Mouse (Mus musculus): ENCODE measurements around the gene Slc30a10. TPM values are rescaled to one million over a fixed set of nuclear protein-coding genes. Genes with fewer than 3 reads are reported as not detected.

Gene Slc30a10
- polyA plus RNA-seq, 1 experiment from 2014 or later = 0.24 TPM

DNA sequence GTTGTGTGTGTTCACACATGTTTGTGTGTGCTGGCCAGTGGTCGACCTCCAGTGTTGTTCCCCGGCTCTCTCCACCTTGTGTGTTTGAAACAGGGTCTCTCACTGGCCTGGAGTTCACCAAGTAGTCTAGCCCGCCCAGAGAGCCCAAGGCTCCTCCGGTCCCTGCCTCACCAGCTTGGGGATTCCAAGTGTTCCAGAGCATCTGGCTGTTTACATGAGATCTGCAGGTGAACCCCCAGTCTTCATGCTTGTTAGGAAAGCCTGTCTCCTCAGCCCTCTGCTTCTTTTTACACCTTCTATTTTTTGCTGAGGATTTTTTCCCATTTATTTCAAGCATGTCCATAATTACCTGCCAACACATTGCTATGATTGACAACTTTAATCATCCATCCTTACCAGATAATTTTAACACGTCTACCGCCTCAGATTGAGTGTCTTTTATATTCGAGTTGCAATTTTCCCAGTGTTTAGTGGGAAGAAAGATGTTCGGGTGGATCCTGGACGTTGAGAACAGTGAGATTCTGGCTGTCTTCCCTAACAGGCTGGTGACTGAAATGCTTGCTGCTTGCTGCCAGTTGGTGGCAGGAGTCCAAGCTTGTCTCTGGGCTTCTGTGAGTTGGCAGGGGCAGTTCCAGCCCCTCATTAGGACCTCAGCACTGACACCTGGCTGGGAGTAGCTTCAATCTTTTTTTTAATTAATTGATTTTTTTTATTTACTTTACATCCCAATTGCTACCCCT is 15.6 kb upstream of the Slc30a10 start:
- Histone ChIP-seq H3K9me3 (no peaks in the 10 kb centered on the region), H3K4me3 (no peak overlapping the region), H3K27ac (replicated peaks) (no peak overlapping the region), H3K27me3 (replicated peaks) (0 out of 2 replicates have a peak, but pooled peaks cover 3% of the 10 kb centered on the region), H3K4me1 (peaks cover 3% of the 10 kb centered on the region; the same call in 1 of the 2 replicates), H3K4me2 (no peak overlapping the region), H3K36me3 (no peaks in the 10 kb centered on the region), H3K9ac (no peak overlapping the region)
- WGBS = 54% methylated on average over 9 of the region's 9 CpGs
- ATAC-seq (ENCODE audit: extremely low read depth, insufficient number of reproducible peaks, low FRiP score, low TSS enrichment) = no peak

DNA sequence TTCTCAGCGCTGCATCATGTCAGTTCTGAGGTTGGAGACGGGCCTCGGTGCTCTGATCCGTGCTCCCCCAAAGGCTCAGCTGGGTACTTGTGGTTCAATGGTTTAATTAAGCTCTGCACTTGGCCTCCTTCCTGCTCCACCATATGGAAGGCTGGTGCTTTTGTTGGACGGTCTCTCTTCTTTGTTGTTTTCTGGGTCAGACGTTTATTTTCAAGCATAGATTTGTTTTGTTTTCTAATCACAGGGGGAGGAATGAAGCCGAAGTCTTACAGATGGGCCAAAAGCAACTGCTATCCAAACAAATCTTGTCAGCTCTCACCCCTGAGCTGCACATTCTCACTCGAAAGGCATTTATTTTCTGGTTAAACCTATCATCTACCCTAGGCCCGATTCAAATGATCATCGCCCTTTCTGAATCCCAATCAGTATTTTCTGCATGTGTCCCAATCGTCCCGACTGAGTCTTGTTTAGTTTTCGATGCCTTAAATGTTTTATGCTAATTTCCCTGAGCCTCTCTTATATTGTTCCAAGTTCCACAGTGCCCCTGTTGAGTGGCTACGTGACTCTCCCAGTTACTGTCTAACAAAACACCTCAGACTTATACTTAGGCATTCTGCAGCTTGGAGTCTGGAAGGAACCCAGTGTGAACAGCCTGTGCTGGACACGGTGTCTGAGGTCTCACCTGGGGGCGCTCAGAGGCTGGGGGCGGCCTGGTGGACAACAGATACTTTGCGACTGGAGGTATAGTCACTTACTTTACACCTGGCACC is 12.8 kb upstream of the Slc30a10 start:
- WGBS = 69% methylated on average over 18 of the region's 18 CpGs
- no peak overlapping the region for H3K4me3 ChIP-seq
- no peak overlapping the region for H3K27ac ChIP-seq (replicated peaks)
- H3K36me3 ChIP-seq = no peaks in the 10 kb centered on the region
- no peak overlapping the region for H3K4me2 ChIP-seq
- no peaks in the 10 kb centered on the region for H3K9me3 ChIP-seq
- H3K9ac ChIP-seq = no peak overlapping the region
- H3K4me1 ChIP-seq = peaks cover 3% of the 10 kb centered on the region; the same call in 1 of the 2 replicates
- ATAC-seq (ENCODE audit: extremely low read depth, insufficient number of reproducible peaks, low FRiP score, low TSS enrichment) = no peak
- no peaks in the 10 kb centered on the region for H3K27me3 ChIP-seq (replicated peaks)

DNA sequence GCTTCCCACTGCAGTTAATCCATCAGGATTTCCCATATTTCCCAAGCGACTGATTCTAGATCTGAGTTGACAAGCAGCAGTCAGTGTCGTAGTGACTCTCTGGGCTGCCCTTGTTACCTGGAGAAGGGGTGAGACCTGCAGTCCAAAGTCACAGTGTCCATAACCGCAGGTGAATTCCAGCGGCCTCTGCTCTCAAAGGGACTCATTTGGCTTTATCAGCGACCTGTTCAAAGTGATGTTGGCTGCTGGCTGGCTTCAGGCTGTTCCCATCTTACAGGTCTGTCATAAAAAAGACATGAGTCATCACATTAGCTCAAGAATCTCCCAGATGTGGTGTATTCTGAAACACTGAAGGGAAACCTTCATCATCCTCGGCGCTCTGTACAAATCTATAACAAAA is 5.7 kb upstream of the Slc30a10 start:
- WGBS = 78% methylated on average over 7 of the region's 7 CpGs
- Histone ChIP-seq H3K27me3 (replicated peaks) (peaks cover 15% of the 10 kb centered on the region), H3K9ac (no peak overlapping the region)

DNA sequence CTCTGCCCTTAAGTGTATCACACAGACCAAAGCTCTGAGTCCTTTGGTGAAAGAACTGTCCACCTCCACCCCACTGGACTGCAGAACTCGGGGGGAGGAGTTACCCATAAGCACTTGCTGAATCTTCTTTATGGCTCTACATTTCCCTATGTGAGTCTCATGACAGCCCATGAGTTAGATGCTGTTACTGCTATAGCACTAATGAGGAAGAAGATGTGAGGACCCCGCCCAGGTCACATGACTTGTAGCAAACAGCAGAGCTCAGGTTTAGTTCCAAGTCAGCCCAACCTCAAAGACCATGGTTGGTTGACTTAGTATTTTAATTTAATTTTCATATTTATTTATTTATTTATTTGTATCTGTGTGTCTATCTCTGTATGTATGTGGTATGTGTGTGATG is 4.9 kb upstream of the Slc30a10 start:
- Histone ChIP-seq H3K27me3 (replicated peaks) (peaks cover 23% of the 10 kb centered on the region), H3K9me3 (no peaks in the 10 kb centered on the region), H3K9ac (no peak overlapping the region), H3K27ac (replicated peaks) (no peak overlapping the region), H3K4me1 (peaks cover 6% of the 10 kb centered on the region; the same call in 1 of the 2 replicates), H3K36me3 (no peaks in the 10 kb centered on the region), H3K4me3 (no peak overlapping the region), H3K4me2 (peak overlapping the region; percentile 40)
- ATAC-seq (ENCODE audit: extremely low read depth, insufficient number of reproducible peaks, low FRiP score, low TSS enrichment) = peak; percentile 41; the same call in 1 of the 2 replicates
- WGBS = 71% methylated on average over 2 of the region's 2 CpGs

More for the DNA sequence above, 5.7 kb upstream of the Slc30a10 start:
- Histone ChIP-seq H3K27ac (replicated peaks) (no peak overlapping the region), H3K4me2 (peak overlapping the region; percentile 20; the same call in 1 of the 2 replicates), H3K36me3 (no peaks in the 10 kb centered on the region), H3K4me1 (no peaks in the 10 kb centered on the region), H3K4me3 (no peak overlapping the region), H3K9me3 (no peaks in the 10 kb centered on the region)
- ATAC-seq (ENCODE audit: extremely low read depth, insufficient number of reproducible peaks, low FRiP score, low TSS enrichment) = no peak

DNA sequence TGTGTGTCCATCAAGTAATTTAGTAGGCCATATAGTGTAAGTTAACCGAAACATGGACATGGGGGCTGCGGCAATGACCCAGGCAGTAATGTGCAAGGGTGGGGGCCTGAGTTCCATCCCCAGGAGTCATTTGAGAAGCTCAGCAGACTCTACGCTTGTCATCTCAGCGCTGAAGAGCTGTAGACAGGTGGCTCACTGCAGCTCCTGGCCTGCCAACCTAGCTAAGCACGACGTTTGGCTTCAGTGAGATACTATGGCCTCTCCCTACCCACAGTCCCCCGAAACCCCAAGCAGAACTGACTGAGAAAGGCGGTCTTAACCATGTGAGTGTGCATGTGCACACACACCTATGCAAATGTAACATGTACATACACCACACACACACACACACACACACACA is 3.6 kb upstream of the Slc30a10 start:
- no peak overlapping the region for H3K27ac ChIP-seq (replicated peaks)
- ATAC-seq (ENCODE audit: extremely low read depth, insufficient number of reproducible peaks, low FRiP score, low TSS enrichment) = no peak
- H3K4me3 ChIP-seq = peak overlapping the region; percentile 20; the same call in 1 of the 2 replicates
- no peaks in the 10 kb centered on the region for H3K36me3 ChIP-seq
- H3K4me2 ChIP-seq = peak overlapping the region; percentile 40
- WGBS = 72% methylated on average over 8 of the region's 8 CpGs
- no peaks in the 10 kb centered on the region for H3K9me3 ChIP-seq
- H3K9ac ChIP-seq = no peak overlapping the region
- peaks cover 36% of the 10 kb centered on the region for H3K27me3 ChIP-seq (replicated peaks)
- H3K4me1 ChIP-seq = peaks cover 16% of the 10 kb centered on the region

DNA sequence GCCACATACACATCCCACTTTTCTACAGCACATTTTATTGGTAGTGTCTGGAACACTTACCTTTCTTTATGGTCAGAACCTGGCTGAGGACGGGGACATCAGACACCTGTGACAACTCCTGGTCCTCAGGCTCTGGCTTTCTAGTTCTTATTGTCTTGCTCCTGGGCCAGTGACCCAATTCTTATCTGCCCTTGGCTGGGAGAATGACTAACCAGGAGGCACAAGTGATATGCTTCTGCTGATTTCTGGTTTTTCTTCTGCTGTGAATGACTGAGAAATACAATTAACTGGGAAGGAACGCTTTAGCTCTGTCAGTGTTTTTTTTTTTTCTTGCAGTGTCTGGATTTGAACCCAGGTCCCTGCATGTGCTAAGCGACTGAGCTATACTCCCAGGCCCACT is 3.2 kb upstream of the Slc30a10 start:
- 68% methylated on average over 3 of the region's 3 CpGs for WGBS
- no peak for ATAC-seq (ENCODE audit: extremely low read depth, insufficient number of reproducible peaks, low FRiP score, low TSS enrichment)
- Histone ChIP-seq H3K9me3 (no peaks in the 10 kb centered on the region), H3K9ac (no peak overlapping the region), H3K4me1 (peaks cover 16% of the 10 kb centered on the region), H3K27me3 (replicated peaks) (peaks cover 40% of the 10 kb centered on the region), H3K4me2 (peak overlapping the region; percentile 18; the same call in 1 of the 2 replicates), H3K4me3 (no peak overlapping the region), H3K36me3 (no peaks in the 10 kb centered on the region), H3K27ac (replicated peaks) (no peak overlapping the region)

DNA sequence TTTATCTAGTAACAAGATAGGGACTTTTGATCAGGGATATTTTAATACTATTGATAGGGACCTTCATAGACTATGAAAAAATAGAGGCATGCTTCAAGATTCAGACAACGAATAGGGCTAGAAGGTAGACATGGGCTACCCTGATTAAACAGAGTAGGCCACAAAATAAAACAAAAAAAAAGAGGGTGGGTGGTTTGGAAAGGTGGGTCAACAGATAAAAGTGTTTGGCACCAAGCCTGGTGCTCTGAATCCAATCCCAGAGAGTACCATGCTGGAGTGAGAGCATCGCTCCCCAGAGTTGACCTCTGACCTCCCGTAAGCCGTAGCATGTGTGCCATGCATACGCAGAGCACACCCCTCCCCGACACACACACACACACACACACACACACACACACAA is 2.2 kb upstream of the Slc30a10 start:
- H3K4me2 ChIP-seq = no peak overlapping the region
- peaks cover 50% of the 10 kb centered on the region for H3K27me3 ChIP-seq (replicated peaks)
- WGBS = 90% methylated on average over 6 of the region's 6 CpGs
- H3K27ac ChIP-seq (replicated peaks) = no peak overlapping the region
- ATAC-seq (ENCODE audit: extremely low read depth, insufficient number of reproducible peaks, low FRiP score, low TSS enrichment) = no peak
- H3K4me3 ChIP-seq = no peak overlapping the region
- H3K4me1 ChIP-seq = peaks cover 16% of the 10 kb centered on the region
- H3K9ac ChIP-seq = no peak overlapping the region
- H3K36me3 ChIP-seq = no peaks in the 10 kb centered on the region
- no peaks in the 10 kb centered on the region for H3K9me3 ChIP-seq

DNA sequence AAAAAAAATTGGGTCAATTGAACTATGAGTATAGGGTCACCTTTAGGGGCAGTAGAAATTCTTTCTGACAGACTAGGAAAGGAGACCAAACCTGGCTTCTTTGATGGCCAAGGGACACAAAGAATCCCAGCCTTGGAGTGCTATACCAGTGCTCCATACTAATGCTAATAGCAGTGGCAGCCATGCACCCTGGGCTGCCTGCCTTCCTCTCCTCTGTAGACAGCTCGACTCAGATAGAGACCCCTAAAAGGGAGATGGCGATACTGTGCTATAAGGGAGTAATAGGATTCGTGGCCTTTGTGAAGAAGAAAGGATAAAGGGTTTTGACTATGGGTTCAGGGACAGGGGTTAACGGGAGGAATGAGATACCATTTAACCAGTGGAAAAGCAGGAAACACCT is 504 bp upstream of the Slc30a10 start:
- Histone ChIP-seq H3K4me2 (peak overlapping the region; percentile 99), H3K4me1 (peaks cover 16% of the 10 kb centered on the region), H3K27ac (replicated peaks) (no peak overlapping the region), H3K9ac (no peak overlapping the region), H3K36me3 (no peaks in the 10 kb centered on the region), H3K4me3 (peak overlapping the region; percentile 66), H3K27me3 (replicated peaks) (peaks cover 54% of the 10 kb centered on the region), H3K9me3 (no peaks in the 10 kb centered on the region)
- ATAC-seq (ENCODE audit: extremely low read depth, insufficient number of reproducible peaks, low FRiP score, low TSS enrichment) = no peak
- 33% methylated on average over 4 of the region's 4 CpGs for WGBS

DNA sequence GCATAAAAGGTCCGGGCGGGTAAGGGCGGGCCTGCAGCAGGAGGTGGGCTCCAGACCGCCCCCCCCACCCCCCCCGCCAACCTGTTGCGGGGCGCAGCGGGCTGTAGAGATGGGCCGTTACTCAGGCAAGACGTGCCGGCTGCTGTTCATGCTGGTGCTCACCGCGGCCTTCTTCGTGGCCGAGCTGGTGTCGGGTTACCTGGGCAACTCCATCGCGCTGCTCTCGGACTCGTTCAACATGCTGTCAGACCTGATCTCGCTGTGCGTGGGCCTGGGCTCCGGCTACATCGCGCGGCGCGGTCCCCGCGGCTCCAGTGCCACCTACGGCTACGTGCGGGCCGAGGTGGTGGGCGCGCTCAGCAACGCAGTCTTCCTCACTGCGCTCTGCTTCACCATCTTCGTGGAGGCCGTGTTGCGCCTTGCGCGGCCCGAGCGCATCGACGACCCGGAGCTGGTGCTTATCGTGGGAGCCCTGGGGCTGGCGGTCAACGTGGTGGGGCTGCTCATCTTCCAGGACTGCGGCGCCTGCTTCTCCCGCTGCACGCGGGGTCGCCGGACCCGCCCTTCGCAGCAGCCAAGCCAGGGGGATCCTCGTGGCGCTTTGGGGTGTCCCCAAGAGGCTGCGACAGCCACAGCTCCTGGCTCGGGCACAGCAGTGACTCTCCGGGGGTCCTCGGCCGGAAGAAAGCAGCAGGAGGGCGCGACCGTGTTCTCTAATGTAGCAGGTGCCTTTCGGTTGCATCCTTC is 480 bp downstream of the Slc30a10 start:
- Histone ChIP-seq H3K4me2 (peak overlapping the region; percentile 99), H3K9ac (peak overlapping the region; percentile 77), H3K27ac (replicated peaks) (peak overlapping the region; percentile 32), H3K4me1 (peaks cover 16% of the 10 kb centered on the region), H3K27me3 (replicated peaks) (peaks cover 54% of the 10 kb centered on the region), H3K9me3 (no peaks in the 10 kb centered on the region), H3K4me3 (peak overlapping the region; percentile 66), H3K36me3 (no peaks in the 10 kb centered on the region)
- peak; percentile 25 for ATAC-seq (ENCODE audit: extremely low read depth, insufficient number of reproducible peaks, low FRiP score, low TSS enrichment)
- 0% methylated on average over 68 of the region's 71 CpGs for WGBS

DNA sequence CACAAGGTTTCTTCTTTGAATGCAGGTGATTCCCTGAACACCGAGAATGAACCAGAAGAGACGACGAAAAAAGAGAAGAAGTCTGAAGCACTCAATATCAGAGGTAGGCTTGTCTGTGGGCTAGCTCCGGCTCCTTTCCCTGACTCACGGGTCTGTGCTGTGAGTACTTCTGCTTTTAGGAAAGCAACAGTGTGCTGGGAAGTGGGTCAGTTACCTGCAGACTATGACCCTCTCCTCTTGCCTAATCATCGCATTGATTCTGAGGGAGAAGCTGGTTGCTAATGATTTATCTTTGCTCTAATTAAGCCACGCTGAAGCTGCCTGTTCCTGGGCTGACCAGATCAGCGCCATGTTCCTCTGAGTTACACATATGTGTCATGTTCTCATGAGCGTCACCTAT is 1.7 kb downstream of the Slc30a10 start:
- Histone ChIP-seq H3K36me3 (no peaks in the 10 kb centered on the region), H3K27me3 (replicated peaks) (peaks cover 54% of the 10 kb centered on the region), H3K4me2 (peak overlapping the region; percentile 99), H3K9me3 (no peaks in the 10 kb centered on the region), H3K27ac (replicated peaks) (no peak overlapping the region), H3K4me1 (peaks cover 16% of the 10 kb centered on the region), H3K9ac (no peak overlapping the region), H3K4me3 (peak overlapping the region; percentile 66)
- WGBS = 75% methylated on average over 9 of the region's 9 CpGs
- no peak for ATAC-seq (ENCODE audit: extremely low read depth, insufficient number of reproducible peaks, low FRiP score, low TSS enrichment)

DNA sequence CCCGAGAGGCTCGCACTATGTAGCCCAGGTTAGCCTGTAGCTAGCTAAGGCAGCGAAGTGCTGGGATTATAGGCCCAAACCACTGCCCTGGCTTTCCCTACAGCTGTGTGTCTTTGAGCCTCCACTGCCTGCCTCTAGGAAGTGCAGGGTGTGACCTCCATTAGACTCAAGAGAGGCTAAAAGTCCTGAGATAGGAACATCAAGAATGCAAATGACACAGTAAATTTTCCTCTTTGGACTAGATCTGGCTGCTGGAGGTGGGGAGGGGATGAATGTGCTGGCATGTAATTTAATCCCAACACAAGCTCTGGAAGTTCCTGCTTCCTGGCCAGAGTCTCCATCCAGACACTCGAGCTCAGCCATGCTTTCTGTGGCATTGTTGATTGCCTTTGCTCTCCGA is 5.4 kb downstream of the Slc30a10 start:
- Histone ChIP-seq H3K9me3 (no peaks in the 10 kb centered on the region), H3K9ac (no peak overlapping the region), H3K27me3 (replicated peaks) (peaks cover 28% of the 10 kb centered on the region), H3K4me3 (no peak overlapping the region), H3K4me2 (peak overlapping the region; percentile 39), H3K4me1 (peaks cover 6% of the 10 kb centered on the region), H3K27ac (replicated peaks) (no peak overlapping the region), H3K36me3 (no peaks in the 10 kb centered on the region)
- ATAC-seq (ENCODE audit: extremely low read depth, insufficient number of reproducible peaks, low FRiP score, low TSS enrichment) = no peak
- 84% methylated on average over 5 of the region's 5 CpGs for WGBS
